Mouse (Mus musculus): ENCODE results near the gene Mrps17. TPM values are rescaled to one million over a fixed set of nuclear protein-coding genes. Genes with fewer than 3 reads are reported as not detected.

Gene Mrps17
- polyA plus RNA-seq, 1 experiment from 2014 or later, result 170 TPM

GRCm38 (mm10) chr5:129770443-129771355 lies 55.4 kb downstream of the Mrps17 start:
- no peaks in the 10 kb centered on the region for H3K36me3 ChIP-seq (ENCODE audit: control insufficient read depth, insufficient read depth, low read length)
- ATAC-seq, result no peak
- no peaks in the 10 kb centered on the region for H3K9me3 ChIP-seq (replicated peaks; ENCODE audit: control insufficient read depth, low read length, poor library complexity, severe bottlenecking)
- H3K4me2 ChIP-seq (ENCODE audit: low read length), result no peak overlapping the region
- no peaks in the 10 kb centered on the region for H3K27me3 ChIP-seq (ENCODE audit: control insufficient read depth, insufficient read depth, low read depth, low read length)
- no peaks in the 10 kb centered on the region for H3K4me1 ChIP-seq (ENCODE audit: control insufficient read depth, insufficient read depth, low read length)
- no peak overlapping the region for H3K4me3 ChIP-seq (ENCODE audit: low read depth, low read length)
- H3K9ac ChIP-seq (ENCODE audit: low read depth, low read length), result no peak overlapping the region
- H3K27ac ChIP-seq (ENCODE audit: low read length), result no peak overlapping the region
- 93% methylated on average over 23 of the region's 23 CpGs for WGBS

Other genes starting within 250 kb of the Mrps17 start
- gene Sfswap, start 214.3 kb upstream of the Mrps17 start, polyA plus RNA-seq (2015; fragmentation: Nextera tagmentation; extraction: Ambion mirVana), result 49.6 and 53.6 TPM in 2 replicates
- 11.1 and 11.7 TPM in 2 replicates for gene Mmp17, start 131.3 kb upstream of the Mrps17 start, polyA plus RNA-seq (2015; fragmentation: Nextera tagmentation; extraction: Ambion mirVana)
- gene Zfp11, start 45.4 kb upstream of the Mrps17 start, polyA plus RNA-seq (2015; fragmentation: Nextera tagmentation; extraction: Ambion mirVana), result 8.1 and 9.3 TPM in 2 replicates
- not detected in 2 replicates for gene Sept14, start 7.0 kb upstream of the Mrps17 start, polyA plus RNA-seq (2015; fragmentation: Nextera tagmentation; extraction: Ambion mirVana)
- gene Nipsnap2, start 9.6 kb downstream of the Mrps17 start, polyA plus RNA-seq (2015; fragmentation: Nextera tagmentation; extraction: Ambion mirVana), result 87.7 and 90.4 TPM in 2 replicates
- gene Psph, start 72.0 kb downstream of the Mrps17 start, polyA plus RNA-seq (2015; fragmentation: Nextera tagmentation; extraction: Ambion mirVana), result 31.1 TPM in 2 replicates
- 31.1 and 33.6 TPM in 2 replicates for gene Sumf2, start 131.5 kb downstream of the Mrps17 start, polyA plus RNA-seq (2015; fragmentation: Nextera tagmentation; extraction: Ambion mirVana)
- 602 and 639 TPM in 2 replicates for gene Chchd2, start 172.0 kb downstream of the Mrps17 start, polyA plus RNA-seq (2015; fragmentation: Nextera tagmentation; extraction: Ambion mirVana)
- 20.1 and 22.5 TPM in 2 replicates for gene Zbed5, start 180.2 kb downstream of the Mrps17 start, polyA plus RNA-seq (2015; fragmentation: Nextera tagmentation; extraction: Ambion mirVana)
- 0.85 and 0.95 TPM in 2 replicates for gene Phkg1, start 183.1 kb downstream of the Mrps17 start, polyA plus RNA-seq (2015; fragmentation: Nextera tagmentation; extraction: Ambion mirVana)
- gene Nupr1l, start 193.0 kb downstream of the Mrps17 start, polyA plus RNA-seq (2015; fragmentation: Nextera tagmentation; extraction: Ambion mirVana), result 4.2 and 6.4 TPM in 2 replicates
- 29.1 and 30.6 TPM in 2 replicates for gene Vkorc1l1, start 226.5 kb downstream of the Mrps17 start, polyA plus RNA-seq (2015; fragmentation: Nextera tagmentation; extraction: Ambion mirVana)